In the genomic region with DNA sequence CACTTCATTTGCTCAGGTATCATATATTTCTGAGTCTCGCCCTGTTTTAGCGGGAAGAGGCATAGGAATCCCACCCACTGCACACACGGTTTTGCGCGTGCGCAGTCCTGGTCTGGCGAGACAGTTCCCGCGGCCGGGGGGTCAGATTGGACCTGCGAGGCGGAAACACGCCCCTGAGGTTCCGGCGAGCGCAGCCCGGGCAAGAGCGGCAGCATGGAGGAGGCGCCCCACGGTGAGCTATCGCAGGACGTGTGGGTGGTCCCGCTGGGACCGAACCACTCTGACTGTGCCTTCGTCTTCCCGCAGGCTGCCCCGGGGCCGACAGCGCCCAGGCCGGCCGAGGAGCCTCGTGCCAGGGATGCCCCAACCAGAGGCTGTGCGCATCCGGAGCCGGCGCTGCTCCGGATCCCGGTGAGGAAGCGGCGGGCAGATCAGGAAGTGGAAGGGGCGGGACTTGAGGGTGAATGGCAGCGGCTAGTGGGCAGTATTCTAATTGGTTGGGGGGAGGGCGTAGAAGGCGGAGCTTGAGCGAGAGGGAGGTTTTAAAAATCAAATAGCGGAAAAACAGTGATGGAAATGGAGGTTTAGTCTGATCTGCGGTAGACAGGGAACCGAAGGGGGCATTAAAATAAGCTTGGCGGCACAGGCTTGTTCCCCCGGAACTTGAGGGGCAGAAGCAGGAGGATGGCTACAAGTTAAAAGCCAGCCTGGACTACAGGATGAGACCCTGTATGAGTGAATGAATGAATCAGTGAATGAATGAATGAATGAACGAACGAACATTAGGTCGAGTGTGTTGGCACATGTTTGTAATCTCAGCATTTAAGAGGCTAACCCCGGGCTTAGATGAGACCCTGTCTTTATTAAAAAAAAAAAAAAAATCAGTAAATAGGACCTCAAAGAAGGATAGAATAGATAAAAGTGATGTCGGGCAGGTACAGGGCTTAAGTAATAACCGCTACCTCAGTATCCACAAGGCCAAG, we compare ENCODE assay signal across 8 mouse cellular contexts. TPM values are rescaled to one million over a fixed set of nuclear protein-coding genes. Genes with fewer than 3 reads are reported as not detected.
DNase-seq lines count a peak whose midpoint lies in the region; ATAC-seq and TF ChIP-seq lines count a peak whose summit lies in the region.

A gene (plus strand): TSS at position 185 of the 983 bp plus-strand sequence.

- no peaks in the 10 kb centered on the region; the same call in 1 of the 2 replicates for H3K9me3 ChIP-seq in hindbrain, postnatal 0 days (ENCODE audit: low read length)

- WGBS in hindbrain, postnatal 0 days: 3% methylated on average over 56 of the region's 56 CpGs

- H3K36me3 ChIP-seq in hindbrain, postnatal 0 days (ENCODE audit: insufficient read depth, low read length): peaks cover 11% of the 10 kb centered on the region

- peak; percentile 97 for ATAC-seq in hindbrain, postnatal 0 days
- ATAC-seq in megakaryocyte, adult 5-6 weeks (ENCODE audit: poor library complexity, severe bottlenecking): peak; percentile 96

- no peak for TF ChIP-seq CTCF in gastrocnemius, adult 2 months (IDR thresholded peaks at IDR 0.05)
- TF ChIP-seq CTCF in hindbrain, postnatal 0 days (IDR thresholded peaks at IDR 0.05; ENCODE audit: low read depth): 0 out of 2 replicates have a peak, but pooled peaks have one; percentile 3
- TF ChIP-seq CTCF in left cerebral cortex, adult 2 months (IDR thresholded peaks at IDR 0.05): no peak; the same call in 1 of the 2 replicates

- H3K9ac ChIP-seq in hindbrain, postnatal 0 days (replicated peaks; ENCODE audit: low read length): peak within 1 kb of the TSS; percentile 58

- peak; percentile 89 for DNase-seq in WW6 (ENCODE audit: low read depth, low spot score)
- DNase-seq in cerebellum, postnatal 4 days (ENCODE audit: low spot score in 2 of 2): peak; percentile 74 to 89
- peak; percentile 96 for DNase-seq in gastrocnemius, adult 2 months
- peak; percentile 97 for DNase-seq in hindbrain, postnatal 0 days (ENCODE audit: low spot score)
- DNase-seq in left cerebral cortex, adult 2 months (ENCODE audit: extremely low spot score in 1 of 2, low spot score in 2 of 2): peak; percentile 89 to 91
- DNase-seq in right cerebral cortex, adult 2 months (ENCODE audit: low spot score in 2 of 2): peak; percentile 93 to 95
- peak; percentile 93 for DNase-seq in urinary bladder, postnatal 14 days (ENCODE audit: low spot score)

- intact Hi-C loops in gastrocnemius, adult 2 months (cut with DNase I): loop anchor here (5.0 to 10.0 kb wide), 3 partner anchors 110 to 1537 kb away; a partner anchor contains a TSS
- intact Hi-C loops in left cerebral cortex, adult 2 months (cut with DNase I): no loop called here

- peak within 1 kb of the TSS; percentile 72 for H3K4me2 ChIP-seq in hindbrain, postnatal 0 days (ENCODE audit: low read depth, low read length)

- H3K4me1 ChIP-seq in hindbrain, postnatal 0 days (ENCODE audit: insufficient read depth, low read length): no peaks in the 10 kb centered on the region

- H3K27me3 ChIP-seq in hindbrain, postnatal 0 days (ENCODE audit: insufficient read depth, low read length): no peaks in the 10 kb centered on the region

- peak within 1 kb of the TSS; percentile 96 for H3K27ac ChIP-seq in gastrocnemius, adult 2 months
- peak within 1 kb of the TSS; percentile 81 for H3K27ac ChIP-seq in hindbrain, postnatal 0 days
- peak within 1 kb of the TSS; percentile 92 for H3K27ac ChIP-seq in left cerebral cortex, adult 2 months

- peak within 1 kb of the TSS; percentile 83 for H3K4me3 ChIP-seq in gastrocnemius, adult 2 months
- H3K4me3 ChIP-seq in hindbrain, postnatal 0 days (ENCODE audit: low read length): peak within 1 kb of the TSS; percentile 55
- H3K4me3 ChIP-seq in left cerebral cortex, adult 2 months: peak within 1 kb of the TSS; percentile 73

RNA-seq across cellular contexts. Expression of the gene that starts here (rescaled TPM):
- 1 to 10 TPM; 6.2 to 6.3 TPM for total RNA-seq in gastrocnemius, adult 2 months (2021)
- 29.0 and 41.7 TPM in 2 replicates for total RNA-seq in hindbrain, postnatal 0 days (2014; rRNA removed)
- 32.4 and 32.9 TPM in 2 replicates for polyA plus RNA-seq in hindbrain, postnatal 0 days (2015; fragmentation: Nextera tagmentation; extraction: Ambion mirVana)
- 10 to 100 TPM; 16.9 to 17.5 TPM for total RNA-seq in left cerebral cortex, adult 2 months (2021)
- 35.2 and 46.1 TPM in 2 replicates for total RNA-seq in megakaryocyte, adult 5-6 weeks (2015)
- total RNA-seq in megakaryocyte, adult 5-6 weeks (2017): 49.2 and 57.1 TPM in 2 replicates

Comparison
In these comparisons a context has a peak if more than half of its experiments do, and no peak if none do; other contexts are left out.
1. Peak in every context shown above with its lines: DNase-seq, ATAC-seq, H3K4me3 ChIP-seq and H3K27ac ChIP-seq.